Mouse (Mus musculus) cerebellum, adult 9-11 months (tissue): ENCODE results near the gene Flna.
A peak's percentile ranks its signal among the peaks of the same experiment; 100 is the strongest.
"Not testable (repeated sequence)": the region's sequence is repeated elsewhere in the genome, so short reads cannot be mapped to it uniquely, and the experiment has no call there.

Source experiments
- DNase-seq: peaks from one replicate; pipeline ENCODE4 v3.0.0; 2022

Gene Flna

GRCm38 (mm10) chrX:74245687-74246086 lies 3.9 kb downstream of the Flna start:
- peak; percentile 80 for DNase-seq

GRCm38 (mm10) chrX:74245107-74245506 lies 4.5 kb downstream of the Flna start:
- no peak for DNase-seq

GRCm38 (mm10) chrX:74244614-74245083 lies 5.0 kb downstream of the Flna start:
- DNase-seq: peak; percentile 35

DNA sequence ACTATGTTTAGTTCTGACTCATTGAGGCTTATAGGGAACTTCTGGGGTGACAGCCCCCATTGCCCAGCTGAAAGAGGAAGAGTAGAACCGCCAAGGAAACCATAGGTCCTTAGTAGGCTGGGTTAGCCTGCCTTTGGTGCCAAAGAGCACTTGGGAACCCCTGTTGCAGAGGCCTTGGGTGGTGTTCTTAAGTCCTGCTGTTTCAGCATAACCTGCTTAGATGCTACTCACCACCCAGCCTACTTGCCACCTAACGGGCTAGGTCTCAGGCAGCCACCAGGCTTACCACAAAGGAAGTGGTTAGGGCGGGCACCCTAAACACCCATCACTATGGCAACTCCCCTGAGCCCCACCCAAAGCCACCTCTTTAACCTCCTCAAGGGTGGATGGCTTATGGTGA lies 5.8 kb downstream of the Flna start:
- DNase-seq: no peak

- DNase-seq: no peak
These were observed 6.2 kb downstream of the Flna start for GRCm38 (mm10) chrX:74243396-74243795.

DNA sequence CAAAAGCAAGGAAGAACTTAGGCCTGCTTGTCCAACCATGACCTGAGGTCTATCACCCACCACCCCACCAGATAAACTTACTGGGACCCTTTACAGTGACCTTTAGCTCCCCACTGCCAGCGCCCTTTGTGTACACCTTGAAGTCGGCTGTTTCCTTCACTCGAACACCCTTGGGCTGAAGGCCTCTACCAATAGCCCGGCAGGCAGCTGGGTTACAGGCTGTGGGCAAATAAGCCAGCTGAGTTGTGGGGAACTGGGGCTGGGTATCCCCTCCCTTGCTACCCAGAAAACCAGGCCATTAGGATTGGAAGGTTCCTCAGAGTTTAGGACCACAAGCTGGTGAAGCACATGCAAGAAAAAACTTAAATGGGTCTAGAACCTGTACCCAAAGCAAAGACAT lies 9.3 kb downstream of the Flna start:
- DNase-seq: no peak

DNA sequence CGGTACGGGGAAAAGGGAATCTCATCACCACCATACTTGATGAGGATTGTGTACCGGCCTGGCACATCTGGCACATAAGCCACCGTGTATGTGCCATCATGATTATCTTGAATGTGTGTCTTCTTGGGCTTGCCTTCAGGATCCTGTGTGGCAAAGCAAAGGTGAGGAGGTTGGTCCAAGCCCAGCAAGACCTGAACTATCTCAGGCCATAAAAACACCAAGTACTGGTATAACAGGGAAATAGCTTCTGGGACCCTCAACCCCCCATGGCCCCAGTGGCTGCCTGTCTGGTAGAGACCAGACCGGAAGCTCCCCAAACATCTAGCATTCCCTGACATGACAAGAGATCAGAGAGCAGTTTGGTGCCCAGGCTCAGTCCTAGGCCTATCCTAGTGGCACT lies 16.4 kb downstream of the Flna start:
- no peak for DNase-seq

DNA sequence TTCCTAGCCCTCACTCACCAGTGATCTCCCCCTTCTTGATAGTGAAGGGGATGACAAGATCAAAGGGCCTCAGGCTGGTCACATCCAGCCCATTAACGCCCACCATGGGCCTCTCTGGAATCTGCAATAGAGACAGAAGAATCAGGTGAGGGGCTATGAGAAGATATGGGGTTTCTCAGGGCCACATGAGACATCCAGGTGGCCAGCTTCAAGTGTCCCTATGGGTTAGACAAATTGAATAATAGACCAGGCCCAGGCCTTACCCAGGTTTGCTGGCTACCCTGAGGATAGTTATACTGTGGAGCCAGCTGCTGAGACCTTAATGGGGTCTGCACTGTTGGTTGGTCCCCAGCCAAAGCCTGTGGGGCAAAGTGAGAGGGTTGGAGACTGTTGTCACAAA lies 19.6 kb downstream of the Flna start:
- DNase-seq: no peak

DNA sequence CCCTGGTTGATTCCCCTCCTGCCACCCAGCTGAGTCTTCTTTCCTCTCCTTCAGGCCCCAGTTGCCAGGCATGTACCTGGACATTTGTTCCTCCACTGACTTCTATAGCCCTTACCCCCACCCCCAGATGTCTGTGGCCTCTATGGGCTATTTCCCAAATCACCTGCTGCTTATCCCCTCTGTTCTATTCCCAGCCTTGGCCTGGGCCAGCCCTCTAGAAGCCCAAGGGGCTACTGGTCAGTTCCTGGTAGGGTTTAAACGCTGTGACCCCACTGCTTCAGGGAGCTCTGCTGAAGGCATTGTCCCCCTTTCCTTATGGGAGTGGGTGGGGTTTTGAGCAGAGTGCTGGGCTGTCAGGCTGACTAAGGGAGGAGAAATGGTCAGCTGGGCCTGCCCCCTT lies 29.5 kb downstream of the Flna start:
- not testable (repeated sequence) for DNase-seq

- no peak for DNase-seq
These were observed 30.2 kb downstream of the Flna start for GRCm38 (mm10) chrX:74219449-74219848.

DNA sequence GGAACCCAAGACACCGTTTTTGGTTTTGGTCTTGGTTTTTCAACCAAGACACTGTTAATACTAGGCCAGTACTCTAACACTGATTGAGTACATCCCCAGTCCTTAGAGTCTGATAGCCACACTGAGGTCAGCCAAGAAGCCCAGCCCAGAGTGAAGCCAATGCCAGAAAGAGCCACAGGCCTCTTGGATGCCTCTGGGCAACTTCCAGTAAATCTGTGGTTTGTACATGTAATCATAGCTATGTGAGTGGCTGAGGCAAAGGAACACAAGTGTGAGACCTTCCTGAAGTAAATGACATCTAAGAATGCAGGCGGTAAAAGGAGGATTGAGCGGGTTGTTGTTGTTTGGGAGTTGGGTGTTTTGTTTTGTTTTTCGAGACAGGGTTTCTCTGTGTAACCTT lies 31.1 kb downstream of the Flna start:
- DNase-seq: no peak

GRCm38 (mm10) chrX:74203556-74203955 lies 46.1 kb downstream of the Flna start:
- no peak for DNase-seq

DNA sequence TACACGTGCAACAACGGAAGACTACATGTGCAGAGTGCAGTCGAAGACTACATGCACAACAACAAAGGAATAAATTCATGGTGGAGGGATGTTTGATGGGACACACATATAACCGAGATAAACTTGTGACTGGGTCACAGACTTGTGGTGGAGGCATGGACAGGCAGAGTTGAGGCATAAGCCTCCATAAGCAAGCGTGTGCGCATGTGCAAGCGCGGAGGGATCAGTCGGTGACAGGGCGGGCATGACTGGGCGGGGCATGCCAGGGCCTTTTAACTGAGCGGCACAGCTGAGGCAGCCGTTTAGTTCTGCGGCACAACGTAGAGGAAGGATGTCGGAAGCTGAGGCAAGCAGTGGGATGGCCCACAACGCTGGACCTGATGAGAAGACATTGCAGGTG lies 72.7 kb downstream of the Flna start, which contains the start of gene Tktl1:
Tktl1 (plus strand) TSS at position 301 of the 400 bp plus-strand sequence.
- no peak for DNase-seq
